Mouse (Mus musculus) regulatory T cell (primary cell): Measurements from ENCODE around the gene Mtor.

ENCODE experiments used
- in situ Hi-C: fragments of 300-600 bp; cut with MboI, MseI; formaldehyde crosslinking; loops from one replicate; pipeline ENCODE4 v1.15.1; 2025; ENCODE audit warnings: high pct_unique_total_duplicates

Mtor gene

GRCm38 (mm10) chr4:148591637-148592380, 143.4 kb downstream of the Mtor start:
- in situ Hi-C loops, result no loop called here

GRCm38 (mm10) chr4:148593996-148594395, 145.6 kb downstream of the Mtor start:
- in situ Hi-C loops, result no loop called here

DNA sequence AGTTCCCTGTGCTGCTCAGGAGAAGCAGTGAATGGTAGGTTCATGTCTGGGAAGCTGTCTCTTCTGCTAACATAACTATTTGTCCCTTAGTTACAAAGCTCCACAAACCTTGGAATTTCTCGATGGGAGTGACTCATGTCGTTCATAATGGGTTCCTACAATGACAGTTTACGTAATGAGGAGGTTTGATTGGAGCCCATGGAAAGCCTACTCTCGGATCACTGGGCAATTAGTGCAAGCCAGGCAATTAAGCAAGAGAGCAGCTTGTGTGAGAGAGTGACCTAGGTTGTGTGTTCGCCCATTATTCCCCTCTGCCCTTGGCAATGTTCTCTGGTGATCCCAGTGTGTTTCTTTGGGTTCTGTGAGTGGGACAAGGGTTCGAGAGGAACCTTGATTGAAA, 147.5 kb downstream of the Mtor start:
- in situ Hi-C loops, result no loop called here

- in situ Hi-C loops, result no loop called here
Observed at GRCm38 (mm10) chr4:148596731-148597130, 148.3 kb downstream of the Mtor start.

GRCm38 (mm10) chr4:148598826-148599225, 150.4 kb downstream of the Mtor start:
- in situ Hi-C loops, result no loop called here

- in situ Hi-C loops, result no loop called here
Observed at GRCm38 (mm10) chr4:148600316-148600715, 151.9 kb downstream of the Mtor start.

DNA sequence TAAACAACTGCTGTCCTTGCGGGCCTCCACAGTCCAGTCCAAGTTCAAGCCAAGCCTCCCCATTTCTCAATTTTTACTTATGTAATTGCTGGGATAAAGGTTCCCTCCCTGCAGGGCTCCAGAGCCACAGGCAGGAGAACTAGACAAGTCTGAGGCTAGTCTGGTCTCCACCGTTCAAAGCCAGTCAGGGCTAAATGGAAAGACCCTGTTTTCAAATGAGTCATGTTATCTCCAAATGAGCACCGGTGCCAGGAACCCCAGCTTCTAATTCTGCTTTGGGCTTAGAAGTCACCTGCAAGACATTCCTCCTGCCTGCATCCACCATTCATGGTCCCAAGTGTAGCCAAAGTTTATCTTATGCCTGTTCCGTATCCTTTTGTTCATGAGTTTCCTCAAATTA, 153.5 kb downstream of the Mtor start:
- in situ Hi-C loops, result no loop called here

- in situ Hi-C loops, result no loop called here
Observed at GRCm38 (mm10) chr4:148602357-148603120, 154.1 kb downstream of the Mtor start, which contains the start of gene Masp2. TSS of gene Masp2 (plus strand) at chr4:148602554.

DNA sequence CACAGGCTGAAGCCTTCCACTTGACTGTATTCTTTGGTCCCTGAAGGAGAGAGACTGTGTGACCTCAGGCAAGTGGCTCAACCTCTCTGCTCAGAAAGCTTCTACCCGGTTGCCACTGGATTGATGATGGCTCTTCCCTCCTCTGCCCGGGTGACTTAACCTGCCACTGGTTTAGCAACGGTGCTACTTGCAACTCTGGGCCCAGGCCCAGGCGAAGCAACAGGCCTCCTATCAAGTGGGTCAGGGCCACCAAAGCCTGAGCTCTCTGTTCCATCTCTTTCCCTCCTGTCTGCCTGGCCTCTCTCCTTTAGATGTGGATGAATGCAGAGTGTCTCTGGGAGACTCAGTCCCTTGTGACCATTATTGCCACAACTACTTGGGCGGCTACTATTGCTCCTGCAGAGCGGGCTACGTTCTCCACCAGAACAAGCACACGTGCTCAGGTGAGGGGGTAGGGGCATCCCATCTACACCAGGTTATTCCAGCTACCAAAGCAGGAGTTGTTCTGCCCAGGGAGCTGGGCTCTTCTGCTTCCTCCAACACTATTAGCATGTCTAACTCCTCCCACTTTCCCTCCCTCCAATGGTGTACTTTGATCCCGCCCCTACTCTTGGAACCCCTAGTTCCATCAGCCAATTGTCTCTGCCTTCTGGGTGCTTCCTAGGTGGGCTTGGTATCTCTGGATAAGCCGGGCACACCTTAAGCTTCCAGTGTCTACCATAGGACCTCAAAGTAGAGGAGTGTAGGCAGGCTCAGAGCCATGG, 155.1 kb downstream of the Mtor start:
- in situ Hi-C loops, result no loop called here

- in situ Hi-C loops, result no loop called here
Observed at GRCm38 (mm10) chr4:148604141-148604540, 155.7 kb downstream of the Mtor start.

DNA sequence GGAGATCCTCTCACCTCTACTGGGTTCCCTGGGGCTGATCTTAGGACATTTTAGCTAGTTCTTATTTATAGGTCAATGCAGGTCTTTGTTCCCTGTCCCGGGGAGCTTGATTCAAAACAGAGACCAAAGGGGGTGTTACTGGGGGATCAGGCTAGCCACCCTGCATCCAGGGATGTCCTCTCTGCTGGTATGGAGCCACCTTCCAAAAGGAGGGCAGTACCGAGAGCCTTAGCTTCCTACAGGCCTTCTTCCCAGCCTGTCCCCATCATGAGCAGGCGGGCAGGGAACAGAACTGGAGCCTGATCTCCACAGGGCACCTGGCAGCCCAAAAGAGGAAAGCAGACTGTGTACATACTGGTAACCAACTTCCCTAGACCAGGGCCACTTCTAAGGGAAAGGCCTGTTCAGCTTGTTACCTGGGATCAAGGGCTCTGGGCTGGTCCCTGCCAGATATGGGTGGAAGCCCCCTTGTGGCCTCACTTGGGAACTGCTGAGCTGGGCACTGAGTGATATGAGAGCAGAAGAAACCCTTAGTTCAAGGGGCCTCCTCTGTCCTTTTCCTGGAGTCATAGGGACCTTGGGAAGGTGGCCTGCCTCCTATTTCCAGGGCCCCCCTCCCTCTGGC, 156.2 kb downstream of the Mtor start:
- in situ Hi-C loops, result no loop called here
